Mouse (Mus musculus): ENCODE measurements around the gene E2f8. TPM values are rescaled to one million over a fixed set of nuclear protein-coding genes. Genes with fewer than 3 reads are reported as not detected.

The E2f8 gene
- total RNA-seq, 1 experiment = 12.1 TPM

DNA sequence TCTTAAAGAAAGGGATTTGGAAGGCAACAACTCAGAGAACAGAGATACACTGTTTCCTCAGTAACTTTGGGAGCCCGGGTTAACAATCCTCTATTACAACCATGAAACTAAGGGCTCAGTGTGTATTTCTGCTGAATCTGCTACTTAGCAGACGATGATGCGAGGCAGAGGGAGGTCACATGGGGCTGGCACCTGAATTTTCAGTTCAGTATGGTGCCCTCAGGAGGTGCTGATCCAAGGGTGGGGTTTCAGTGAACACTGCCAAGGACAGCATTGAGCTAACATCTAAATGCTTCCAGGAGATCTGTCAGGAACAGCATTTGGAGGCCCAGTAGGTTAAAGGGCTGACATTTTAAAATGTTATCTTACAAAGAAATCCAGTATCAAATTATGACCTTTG, 1.8 kb downstream of the E2f8 start:
- TF ChIP-seq HCFC1 (IDR thresholded peaks at IDR 0.05; ENCODE audit: borderline replicate concordance, insufficient read depth, low read length) = no peak
- no peak for TF ChIP-seq CHD2 (IDR thresholded peaks at IDR 0.05; ENCODE audit: low read depth, low read length)
- no peak for TF ChIP-seq MAFK (IDR thresholded peaks at IDR 0.05; ENCODE audit: insufficient read depth, low read depth, low read length)
- no peak for TF ChIP-seq ZC3H11A (IDR thresholded peaks at IDR 0.05; ENCODE audit: borderline replicate concordance, low read depth, low read length)
- in situ Hi-C loops (cut with MboI; ENCODE audit: low sequenced_read_pairs in 2 of 2, unreplicated experiment in 2 of 2) = no loop called here
- no peak for DNase-seq (ENCODE audit: low read depth, low spot score)
- no peak overlapping the region for H3K4me3 ChIP-seq (ENCODE audit: insufficient read depth in 1 of 2, low read depth in 1 of 2, low read length in 2 of 2, poor library complexity in 1 of 2, severe bottlenecking in 1 of 2)
- H3K27ac ChIP-seq (ENCODE audit: insufficient read depth, low read depth, low read length, poor library complexity, severe bottlenecking) = no peak overlapping the region
- H3K9me3 ChIP-seq (ENCODE audit: control insufficient read depth, insufficient read depth, low read depth, low read length) = no peaks in the 10 kb centered on the region
- H3K4me1 ChIP-seq (ENCODE audit: control insufficient read depth in 2 of 2, insufficient read depth in 2 of 2, low read length in 2 of 2, poor library complexity in 1 of 2) = 0 out of 4 replicates have a peak, but pooled peaks cover 0 to 2% of the 10 kb centered on the region in 2 experiments
- H3K36me3 ChIP-seq (ENCODE audit: control insufficient read depth, insufficient read depth, low read length, poor library complexity, severe bottlenecking) = peaks cover 18% of the 10 kb centered on the region
- no peak overlapping the region for H3K9ac ChIP-seq (ENCODE audit: insufficient read depth, low read depth, low read length, poor library complexity, severe bottlenecking)

GRCm38 (mm10) chr7:48877786-48878390, 3.5 kb downstream of the E2f8 start:
- peaks cover 26% of the 10 kb centered on the region for H3K36me3 ChIP-seq (ENCODE audit: control insufficient read depth, insufficient read depth, low read length, poor library complexity, severe bottlenecking)
- in situ Hi-C loops (cut with MboI; ENCODE audit: low sequenced_read_pairs in 2 of 2, unreplicated experiment in 2 of 2) = no loop called here
- DNase-seq (ENCODE audit: low read depth, low spot score) = no peak
- TF ChIP-seq ZC3H11A (IDR thresholded peaks at IDR 0.05; ENCODE audit: borderline replicate concordance, low read depth, low read length) (no peak), MAFK (IDR thresholded peaks at IDR 0.05; ENCODE audit: insufficient read depth, low read depth, low read length) (no peak), HCFC1 (IDR thresholded peaks at IDR 0.05; ENCODE audit: borderline replicate concordance, insufficient read depth, low read length) (no peak), ZNF384 (IDR thresholded peaks at IDR 0.05; ENCODE audit: low read depth, low read length) (no peak), CHD2 (IDR thresholded peaks at IDR 0.05; ENCODE audit: low read depth, low read length) (no peak)
- H3K9ac ChIP-seq (ENCODE audit: insufficient read depth, low read depth, low read length, poor library complexity, severe bottlenecking) = no peak overlapping the region
- 0 out of 4 replicates have a peak, but pooled peaks cover 0 to 2% of the 10 kb centered on the region in 2 experiments for H3K4me1 ChIP-seq (ENCODE audit: control insufficient read depth in 2 of 2, insufficient read depth in 2 of 2, low read length in 2 of 2, poor library complexity in 1 of 2)
- no peak overlapping the region for H3K27ac ChIP-seq (ENCODE audit: insufficient read depth, low read depth, low read length, poor library complexity, severe bottlenecking)
- no peak overlapping the region for H3K4me3 ChIP-seq (ENCODE audit: insufficient read depth in 1 of 2, low read depth in 1 of 2, low read length in 2 of 2, poor library complexity in 1 of 2, severe bottlenecking in 1 of 2)
- no peaks in the 10 kb centered on the region for H3K9me3 ChIP-seq (ENCODE audit: control insufficient read depth, insufficient read depth, low read depth, low read length)

GRCm38 (mm10) chr7:48876526-48876925, 4.9 kb downstream of the E2f8 start:
- peak; percentile 49 for DNase-seq (ENCODE audit: low read depth, low spot score)
- in situ Hi-C loops (cut with MboI; ENCODE audit: low sequenced_read_pairs in 2 of 2, unreplicated experiment in 2 of 2) = no loop called here
- peaks cover 35% of the 10 kb centered on the region for H3K36me3 ChIP-seq (ENCODE audit: control insufficient read depth, insufficient read depth, low read length, poor library complexity, severe bottlenecking)
- no peak overlapping the region for H3K9ac ChIP-seq (ENCODE audit: insufficient read depth, low read depth, low read length, poor library complexity, severe bottlenecking)
- no peak for TF ChIP-seq ZNF384 (IDR thresholded peaks at IDR 0.05; ENCODE audit: low read depth, low read length)
- 0 out of 2 replicates have a peak, but pooled peaks have one; percentile 7 for TF ChIP-seq ZC3H11A (IDR thresholded peaks at IDR 0.05; ENCODE audit: borderline replicate concordance, low read depth, low read length)
- H3K4me1 ChIP-seq (ENCODE audit: control insufficient read depth in 2 of 2, insufficient read depth in 2 of 2, low read length in 2 of 2, poor library complexity in 1 of 2) = 0 out of 4 replicates have a peak, but pooled peaks cover 0 to 2% of the 10 kb centered on the region in 2 experiments
- no peaks in the 10 kb centered on the region for H3K9me3 ChIP-seq (ENCODE audit: control insufficient read depth, insufficient read depth, low read depth, low read length)
- H3K27ac ChIP-seq (ENCODE audit: insufficient read depth, low read depth, low read length, poor library complexity, severe bottlenecking) = no peak overlapping the region
- no peak overlapping the region for H3K4me3 ChIP-seq (ENCODE audit: insufficient read depth in 1 of 2, low read depth in 1 of 2, low read length in 2 of 2, poor library complexity in 1 of 2, severe bottlenecking in 1 of 2)

GRCm38 (mm10) chr7:48875096-48875495, 6.3 kb downstream of the E2f8 start:
- Histone ChIP-seq H3K9me3 (ENCODE audit: control insufficient read depth, insufficient read depth, low read depth, low read length) (no peaks in the 10 kb centered on the region), H3K36me3 (ENCODE audit: control insufficient read depth, insufficient read depth, low read length, poor library complexity, severe bottlenecking) (peaks cover 48% of the 10 kb centered on the region), H3K9ac (ENCODE audit: insufficient read depth, low read depth, low read length, poor library complexity, severe bottlenecking) (no peak overlapping the region), H3K4me1 (ENCODE audit: control insufficient read depth in 2 of 2, insufficient read depth in 2 of 2, low read length in 2 of 2, poor library complexity in 1 of 2) (0 out of 4 replicates have a peak, but pooled peaks cover 0 to 2% of the 10 kb centered on the region in 2 experiments), H3K27ac (ENCODE audit: insufficient read depth, low read depth, low read length, poor library complexity, severe bottlenecking) (no peak overlapping the region), H3K4me3 (ENCODE audit: insufficient read depth in 1 of 2, low read depth in 1 of 2, low read length in 2 of 2, poor library complexity in 1 of 2, severe bottlenecking in 1 of 2) (no peak overlapping the region)
- in situ Hi-C loops (cut with MboI; ENCODE audit: low sequenced_read_pairs in 2 of 2, unreplicated experiment in 2 of 2) = no loop called here
- TF ChIP-seq CHD2 (IDR thresholded peaks at IDR 0.05; ENCODE audit: low read depth, low read length) = no peak
- no peak for TF ChIP-seq ZNF384 (IDR thresholded peaks at IDR 0.05; ENCODE audit: low read depth, low read length)
- no peak for TF ChIP-seq MAFK (IDR thresholded peaks at IDR 0.05; ENCODE audit: insufficient read depth, low read depth, low read length)
- TF ChIP-seq HCFC1 (IDR thresholded peaks at IDR 0.05; ENCODE audit: borderline replicate concordance, insufficient read depth, low read length) = no peak
- TF ChIP-seq ZC3H11A (IDR thresholded peaks at IDR 0.05; ENCODE audit: borderline replicate concordance, low read depth, low read length) = no peak
- no peak for DNase-seq (ENCODE audit: low read depth, low spot score)
